Mouse (Mus musculus) right cerebral cortex, adult 2 months (tissue): ENCODE measurements around the gene Abca13.
"Not testable (repeated sequence)": the region's sequence is repeated elsewhere in the genome, so short reads cannot be mapped to it uniquely, and the experiment has no call there.

Source experiments
- DNase-seq, 2 experiments: peaks; one replicate each; pipeline ENCODE4 v3.0.0; 2021 to 2022; ENCODE audit warnings: low spot score in 2 of 2

Abca13 gene

DNA sequence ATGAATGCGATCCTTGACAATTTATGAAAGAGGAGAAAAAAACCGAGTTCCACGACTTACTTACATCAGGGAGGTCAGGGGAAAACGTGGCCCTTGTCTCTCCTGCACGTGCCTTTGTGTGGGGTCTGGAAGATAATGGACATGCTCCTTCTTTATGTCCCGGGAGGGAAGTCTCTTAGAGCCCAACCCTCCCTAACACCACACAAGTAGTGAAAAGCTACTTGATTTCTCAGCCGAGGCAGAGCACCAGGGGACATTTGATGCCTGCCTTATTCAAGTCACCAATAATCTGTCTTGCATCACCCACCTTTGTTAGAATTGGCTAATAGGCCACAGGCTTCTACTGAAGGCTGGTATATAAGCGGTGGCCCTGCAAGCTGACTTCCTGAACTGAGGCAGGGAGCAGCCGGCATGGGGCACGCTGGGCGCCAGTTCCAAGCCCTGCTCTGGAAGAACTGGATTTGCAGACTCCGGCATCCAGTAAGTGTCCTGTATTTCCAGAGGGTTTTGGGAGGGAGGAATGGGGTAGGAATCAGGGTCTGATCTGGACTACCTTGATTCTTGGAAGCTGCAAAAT is at the start of gene Abca13:
Gene Abca13, plus strand, starts transcription at position 388 of the 577 bp plus-strand sequence.
- DNase-seq, result no peak

DNA sequence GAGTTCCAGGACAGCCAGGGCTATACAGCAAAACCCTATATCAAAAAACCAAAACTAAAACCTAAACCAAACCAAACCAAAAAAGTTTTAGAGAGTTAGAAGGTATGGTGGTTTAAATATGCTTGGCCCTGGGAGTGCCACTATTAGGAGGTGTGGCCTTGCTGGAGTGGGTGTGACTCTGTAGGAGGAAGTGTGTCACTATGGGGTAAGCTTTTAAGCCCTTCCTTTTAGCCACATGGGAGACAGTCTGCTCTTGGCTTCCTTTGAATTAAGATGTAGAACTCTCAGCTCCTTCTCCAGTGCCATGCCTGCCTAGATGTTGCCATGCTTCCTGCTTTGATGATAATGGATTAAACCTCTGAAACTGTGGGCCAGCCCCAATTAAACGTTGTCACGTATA is 46.6 kb upstream of the Abca13 start:
- no peak for DNase-seq

DNA sequence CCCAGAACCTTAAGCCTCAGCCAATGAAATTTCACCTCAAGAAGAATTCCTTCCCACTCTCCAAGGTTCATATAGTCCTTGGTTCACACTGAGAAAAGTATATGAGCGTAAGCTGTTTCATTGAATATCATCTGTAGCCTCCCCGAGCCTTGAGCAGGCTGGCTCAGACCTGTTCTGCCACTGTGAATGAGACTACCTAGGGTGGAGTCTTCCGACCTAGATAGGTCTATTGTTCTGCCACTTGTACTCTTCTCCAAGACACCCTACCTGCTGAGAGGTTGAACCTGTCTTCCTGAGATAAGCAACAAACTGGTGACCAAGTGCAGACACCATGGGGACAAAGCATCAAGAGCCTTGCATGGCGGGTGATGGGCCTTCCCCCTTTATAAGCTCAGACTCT is 45.6 kb upstream of the Abca13 start:
- DNase-seq, result no peak

DNA sequence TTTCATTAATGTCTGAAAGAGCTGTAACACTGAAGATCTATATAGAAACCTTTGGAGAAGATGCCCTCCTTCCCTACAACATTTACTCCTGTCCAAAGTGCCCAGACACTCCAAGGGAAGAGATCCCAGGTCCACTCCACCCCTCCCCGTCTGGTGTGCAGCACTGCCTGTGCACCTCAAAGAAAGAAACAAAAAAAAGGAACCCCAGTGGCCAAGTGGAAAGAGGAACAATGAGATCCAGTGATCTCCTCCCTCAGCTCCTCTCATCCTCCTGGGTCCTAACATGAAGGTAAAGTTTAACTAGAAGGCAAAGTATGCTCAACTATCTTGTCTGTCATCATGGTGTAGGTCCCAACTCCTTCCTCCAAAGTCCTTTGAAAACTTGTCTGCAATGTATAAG is 45.1 kb upstream of the Abca13 start:
- no peak for DNase-seq

DNA sequence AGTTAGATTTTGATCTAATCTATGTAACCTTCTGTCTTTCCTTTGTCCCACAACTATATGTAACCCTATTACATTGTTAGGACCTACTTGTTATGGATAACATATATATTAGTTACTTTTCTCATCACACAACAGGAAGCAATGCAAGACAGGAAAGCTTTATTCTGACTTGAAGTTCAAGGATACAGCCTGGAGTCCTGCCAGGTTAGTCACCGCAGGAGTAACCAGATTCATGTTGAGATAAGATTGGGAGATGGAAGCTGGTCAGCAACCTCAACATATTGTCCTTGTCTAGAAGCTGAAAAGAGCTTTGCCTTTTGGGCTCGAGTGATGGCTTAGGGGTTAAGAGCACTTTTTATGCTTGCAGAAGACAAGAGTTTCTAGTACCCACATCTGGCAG is 43.5 kb upstream of the Abca13 start:
- DNase-seq, result no peak

DNA sequence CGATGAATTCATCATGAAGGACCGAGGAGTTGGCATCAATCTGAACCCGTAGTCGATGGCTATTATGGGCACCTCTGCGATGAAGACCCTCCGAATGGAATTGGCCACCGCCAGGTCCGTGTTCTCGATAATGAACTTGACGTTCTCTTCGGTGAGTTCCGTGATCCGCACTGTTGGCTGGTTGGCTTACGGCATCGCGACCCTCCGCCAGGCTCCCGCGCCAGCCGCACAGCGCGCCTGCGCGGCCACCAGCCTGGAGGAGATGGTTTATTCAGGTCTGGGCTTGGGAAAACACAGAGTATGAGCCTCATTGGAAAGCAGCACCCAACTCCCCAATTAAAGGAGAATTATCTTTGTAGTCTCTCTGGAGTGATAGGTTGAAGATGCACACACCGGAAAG is 41.3 kb upstream of the Abca13 start:
- not testable (repeated sequence) for DNase-seq

DNA sequence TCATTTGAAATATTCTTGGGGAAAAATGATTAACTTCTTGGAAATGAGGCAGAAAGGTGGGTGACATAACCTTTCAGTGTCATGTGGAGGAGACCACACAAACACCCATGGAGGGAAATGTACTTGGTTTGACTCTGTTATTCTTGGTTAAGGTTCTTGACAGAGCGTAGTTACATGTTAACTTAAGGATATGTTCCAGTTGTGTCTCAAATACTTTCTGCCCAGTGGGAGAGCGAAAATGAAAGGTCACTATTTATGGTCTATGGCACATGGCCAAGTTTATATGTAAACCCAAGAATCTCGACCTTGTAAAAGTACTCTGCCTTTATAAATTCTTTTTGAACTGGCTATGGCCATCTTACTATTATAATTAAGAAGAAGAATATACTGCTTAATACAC is 31.8 kb upstream of the Abca13 start:
- no peak for DNase-seq

DNA sequence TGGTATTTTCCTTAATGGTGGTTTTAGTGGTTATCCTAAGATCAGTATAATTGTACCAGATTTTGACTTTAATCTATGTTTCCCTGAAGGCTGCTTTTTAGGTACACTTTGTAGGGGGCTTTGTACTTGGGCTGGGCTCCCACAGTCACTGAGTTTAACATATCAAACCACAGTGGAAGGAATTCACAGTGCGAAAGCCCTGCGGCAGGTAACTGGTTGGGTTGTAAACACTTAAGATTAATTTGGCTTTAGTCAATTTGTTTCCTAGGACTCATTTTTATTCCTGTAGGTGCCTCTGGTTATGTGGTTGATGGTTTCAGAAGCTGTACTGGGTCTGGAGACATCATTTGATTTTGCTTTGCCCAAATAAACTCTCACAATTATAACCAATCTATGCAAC is 24.4 kb upstream of the Abca13 start:
- no peak for DNase-seq

DNA sequence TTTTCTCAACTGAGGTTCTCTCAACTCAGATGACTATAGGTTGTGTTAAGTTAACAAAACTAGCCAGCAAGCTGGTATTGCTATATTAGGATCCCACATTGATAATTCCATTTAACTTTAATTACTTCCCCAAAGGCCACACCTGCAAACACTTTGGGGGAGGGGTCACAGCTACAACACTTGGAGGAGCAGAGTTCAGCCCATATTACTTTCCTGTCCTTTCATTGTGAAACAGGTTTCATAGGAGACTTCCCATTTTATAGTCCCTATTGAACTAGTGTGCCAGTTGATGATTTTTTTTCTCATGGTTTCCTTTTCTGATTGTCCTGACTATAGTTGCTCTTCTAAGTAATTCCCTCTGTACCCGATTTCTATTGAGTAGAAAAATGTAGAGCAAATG is 10.3 kb upstream of the Abca13 start:
- no peak for DNase-seq

DNA sequence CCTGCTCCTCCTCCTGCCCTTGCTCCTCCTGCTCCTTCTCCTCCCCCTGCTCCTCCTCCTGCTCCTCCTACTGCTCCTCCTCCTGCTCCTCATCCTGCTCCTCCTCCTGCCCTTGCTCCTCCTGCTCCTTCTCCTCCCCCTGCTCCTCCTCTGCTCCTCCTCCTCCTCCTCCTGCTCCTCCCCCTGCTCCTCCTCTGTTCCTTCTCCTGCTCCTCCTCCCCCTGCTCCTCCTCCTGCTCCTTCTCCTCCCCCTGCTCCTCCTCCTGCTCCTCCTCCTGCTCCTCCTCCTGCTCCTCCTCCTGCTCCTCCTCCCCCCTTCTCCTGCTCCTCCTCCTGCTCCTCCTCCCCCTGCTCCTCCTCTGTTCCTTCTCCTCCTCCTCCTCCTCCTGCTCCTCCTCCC is 2.3 kb upstream of the Abca13 start:
- not testable (repeated sequence) for DNase-seq

DNA sequence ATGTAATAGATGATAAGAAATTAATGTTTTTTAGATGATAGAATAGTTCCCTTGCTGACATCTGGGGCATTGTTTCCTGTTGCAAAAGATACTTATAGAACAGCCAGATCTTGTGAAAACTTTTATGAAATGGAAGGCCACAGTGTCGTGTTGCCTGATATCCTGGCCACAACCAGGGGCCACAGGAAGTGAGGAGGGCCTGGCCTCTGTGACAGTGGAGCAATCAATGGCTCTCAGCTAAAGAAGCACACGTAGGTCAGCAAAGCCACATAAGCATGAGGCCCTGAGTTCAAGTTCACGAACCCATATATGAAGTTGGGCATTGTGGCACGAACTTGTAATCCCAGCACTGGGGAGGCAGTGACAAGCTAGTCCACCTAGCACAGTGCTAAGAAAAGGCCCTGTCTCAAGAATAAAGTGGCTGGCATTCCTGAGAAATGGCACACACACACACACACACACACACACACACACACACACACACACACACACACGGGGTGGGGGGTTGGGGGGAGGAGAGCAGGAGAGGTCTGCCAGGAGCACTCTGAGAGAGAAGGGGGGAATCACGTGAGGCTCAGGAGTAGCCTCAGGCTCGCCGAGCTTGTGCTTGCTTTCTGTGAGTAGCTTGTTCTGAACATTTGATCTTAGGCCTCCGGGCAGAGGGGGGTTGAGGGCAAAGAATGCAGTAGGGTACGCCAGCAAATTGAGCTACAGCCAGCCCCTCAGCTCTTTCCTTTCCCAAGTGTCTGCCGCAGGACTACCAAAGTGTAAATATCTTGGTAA is 779 bp upstream of the Abca13 start:
- no peak for DNase-seq

DNA sequence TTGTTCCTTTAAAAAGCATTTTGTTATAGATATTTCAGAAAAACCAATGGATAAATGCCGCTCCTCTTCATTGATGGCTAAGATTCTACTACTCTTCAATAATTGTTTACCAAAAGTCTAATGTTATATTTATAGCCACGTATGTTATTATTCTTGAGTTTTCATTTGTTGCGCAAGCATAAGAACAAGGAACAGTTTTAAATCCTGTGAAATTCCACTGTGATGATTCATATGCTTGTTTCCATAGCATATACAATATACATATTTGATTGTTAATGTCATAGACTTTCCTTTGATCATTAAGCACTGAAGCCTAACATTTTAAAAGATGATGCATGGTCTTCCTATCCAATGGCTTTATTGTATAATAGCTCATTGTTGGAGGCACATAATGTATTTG is 3.1 kb downstream of the Abca13 start:
- no peak for DNase-seq

DNA sequence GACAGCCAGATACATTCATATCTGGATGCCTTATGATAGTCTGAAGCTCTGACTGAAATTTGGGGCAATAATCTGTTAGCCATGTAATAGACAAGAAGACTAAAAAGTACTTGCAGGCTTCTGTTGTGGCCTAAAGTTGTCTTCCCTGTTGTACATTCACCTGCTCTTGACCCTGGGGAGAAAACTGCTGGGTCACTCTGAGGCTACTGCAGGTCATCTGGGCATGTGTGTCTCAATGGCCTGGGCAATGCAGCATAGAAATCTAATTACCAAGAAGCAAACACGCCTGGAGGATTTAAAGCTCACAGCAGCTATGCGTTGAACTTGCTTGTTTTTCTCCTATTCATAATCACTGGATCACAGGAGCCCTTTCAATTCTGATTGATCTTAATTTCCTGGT is 8.1 kb downstream of the Abca13 start:
- DNase-seq, result no peak

DNA sequence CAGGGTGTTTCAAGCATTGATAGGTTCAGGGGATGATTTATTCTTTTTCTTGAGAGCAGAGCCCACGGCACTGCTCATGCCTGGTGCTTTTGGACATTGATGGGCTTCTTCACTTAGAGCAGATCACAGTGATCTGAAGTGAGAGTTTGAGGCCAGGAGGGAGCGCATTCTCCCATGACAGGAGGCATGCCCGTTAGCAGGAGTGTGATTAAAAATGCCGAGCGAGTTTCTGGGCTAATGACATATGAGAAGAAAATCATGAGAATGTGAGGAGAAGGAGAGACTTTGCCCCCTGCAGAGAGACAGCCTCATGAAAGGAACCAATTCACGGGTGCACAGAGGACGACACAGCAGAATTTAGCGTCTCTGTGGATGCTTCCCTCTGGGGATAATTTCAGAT is 19.0 kb downstream of the Abca13 start:
- no peak for DNase-seq

DNA sequence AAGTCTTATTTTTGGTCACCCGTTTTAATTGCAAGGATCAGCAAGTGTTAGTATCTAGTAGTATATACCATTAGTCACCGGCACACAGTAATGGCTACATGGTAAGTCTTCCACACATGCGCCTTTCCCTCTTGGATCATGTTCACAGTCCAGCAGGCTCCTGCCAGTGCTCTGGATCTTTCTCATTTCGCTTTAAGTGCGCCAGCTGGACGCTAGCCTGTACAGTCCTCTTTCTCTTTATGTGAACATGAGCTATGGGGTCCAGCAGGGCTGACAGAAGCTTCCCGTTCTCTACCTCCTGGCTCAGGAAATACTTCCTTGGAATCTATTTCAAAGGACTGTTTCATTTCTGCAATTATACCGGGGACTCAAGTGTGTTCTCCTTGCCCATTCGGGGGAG is 21.8 kb downstream of the Abca13 start:
- DNase-seq, result no peak

DNA sequence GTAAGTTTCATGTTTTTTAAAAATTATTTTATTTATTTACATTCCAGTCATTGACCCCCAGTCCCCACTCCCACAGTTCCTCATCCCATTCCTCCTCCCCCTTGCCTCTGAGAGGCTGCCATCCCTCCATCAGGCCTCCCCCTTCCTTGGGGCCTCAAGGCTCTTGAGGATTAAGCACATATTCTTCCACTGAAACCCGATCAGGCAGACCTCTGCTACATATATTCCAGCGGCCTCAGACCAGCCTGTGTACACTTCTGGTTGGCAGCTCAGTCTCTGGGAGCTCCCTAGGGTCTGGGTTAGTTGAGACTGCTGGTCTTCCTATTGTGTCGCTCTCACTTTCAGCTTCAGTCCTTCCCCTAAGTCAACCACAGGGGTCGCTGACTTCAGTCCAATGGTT is 24.5 kb downstream of the Abca13 start:
- no peak for DNase-seq

DNA sequence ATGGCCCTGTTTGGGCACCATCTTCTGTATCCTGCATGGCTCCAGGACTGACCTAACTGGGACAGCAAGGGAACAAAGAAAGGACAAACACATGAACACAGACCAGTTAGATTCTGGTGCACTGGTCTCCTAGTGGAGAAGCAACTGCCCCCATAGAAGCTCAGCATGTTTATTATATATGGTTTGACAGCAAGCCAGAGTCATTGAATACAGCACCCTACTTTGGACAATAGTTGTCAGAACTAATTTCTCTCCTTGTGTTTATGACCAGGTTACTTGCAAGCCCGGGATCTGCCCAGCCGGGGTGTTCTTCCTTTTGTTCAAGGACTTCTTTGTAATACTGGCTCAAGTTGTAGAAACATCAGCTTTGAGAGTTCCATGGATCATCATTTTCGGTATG is 28.8 kb downstream of the Abca13 start:
- DNase-seq, result no peak

DNA sequence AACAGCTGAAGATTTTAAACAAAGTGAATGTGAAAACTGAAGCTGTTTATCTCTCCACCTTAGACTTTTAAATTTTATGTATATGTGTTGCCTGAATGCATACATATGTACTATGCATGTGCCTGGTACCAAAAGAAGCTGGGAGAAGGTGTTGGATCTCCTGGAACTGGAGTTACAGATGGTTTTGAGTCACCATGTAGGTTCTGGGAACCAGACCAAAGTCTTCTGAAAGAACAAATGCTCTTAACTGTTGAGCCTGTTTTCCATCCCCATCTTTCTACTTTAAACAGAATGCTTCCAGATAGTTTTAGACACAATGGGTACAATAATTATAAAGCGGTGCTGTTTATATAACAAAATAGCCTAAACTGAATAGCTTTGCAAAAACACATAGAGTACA is 29.9 kb downstream of the Abca13 start:
- DNase-seq, result peak in 1 of 2 experiments; percentile 17

DNA sequence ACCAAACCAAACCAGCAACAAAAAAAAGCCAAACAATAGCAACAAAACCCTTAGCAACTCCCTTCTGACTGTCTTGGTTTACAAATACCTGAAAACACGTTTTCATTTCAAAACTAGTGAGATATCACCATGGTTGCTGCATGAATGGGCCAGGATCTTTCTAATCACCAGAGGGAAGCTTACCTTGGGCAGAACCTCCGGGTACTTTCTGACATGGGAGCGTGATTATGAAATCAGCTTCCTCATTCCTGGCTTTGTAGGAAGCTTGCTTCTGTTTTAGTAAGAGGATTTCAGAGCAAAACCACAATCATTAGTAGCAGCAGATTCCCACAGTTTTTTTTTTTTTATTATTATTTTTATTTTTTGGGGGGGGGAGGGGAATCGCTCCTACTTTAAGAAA is 34.7 kb downstream of the Abca13 start:
- DNase-seq, result no peak

DNA sequence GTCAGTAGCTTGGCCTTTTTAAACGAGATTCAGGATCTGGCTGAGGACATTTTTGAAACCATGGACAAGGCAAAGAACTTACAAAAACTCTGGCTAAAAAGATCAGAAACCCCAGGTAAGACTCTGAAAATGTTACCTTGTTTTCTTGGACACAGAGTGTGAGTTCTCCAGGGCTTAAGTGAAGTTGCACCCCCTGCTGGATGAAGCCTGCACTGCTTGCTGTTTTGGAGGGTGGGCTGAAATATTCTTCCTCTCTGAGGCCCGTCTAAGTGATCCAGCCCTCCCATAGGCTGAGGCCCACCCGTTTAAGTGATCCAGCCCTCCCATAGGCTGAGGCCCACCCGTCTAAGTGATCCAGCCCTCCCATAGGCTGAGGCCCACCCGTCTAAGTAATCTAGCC is 57.9 kb downstream of the Abca13 start:
- not testable (repeated sequence) for DNase-seq

DNA sequence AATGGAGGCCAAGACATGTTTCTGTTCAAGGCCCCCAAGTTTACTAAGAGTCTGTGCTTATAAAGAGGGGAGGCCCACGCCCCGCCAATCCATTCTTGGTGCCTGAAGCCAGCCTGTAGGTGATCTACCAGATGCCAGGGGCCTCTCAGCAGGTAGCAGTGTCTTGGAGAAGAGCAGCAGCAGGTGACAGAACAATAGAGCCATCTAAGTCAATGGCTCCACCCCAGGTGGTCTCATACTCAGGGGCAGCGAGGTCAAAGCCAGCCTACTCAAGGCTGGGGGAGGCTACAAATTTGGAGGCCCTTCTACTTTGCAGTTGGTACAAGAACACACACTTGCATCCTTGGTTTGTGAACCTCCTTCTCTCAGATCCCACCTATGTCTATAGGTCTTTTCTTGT is 71.3 kb downstream of the Abca13 start:
- DNase-seq, result not testable (repeated sequence)

DNA sequence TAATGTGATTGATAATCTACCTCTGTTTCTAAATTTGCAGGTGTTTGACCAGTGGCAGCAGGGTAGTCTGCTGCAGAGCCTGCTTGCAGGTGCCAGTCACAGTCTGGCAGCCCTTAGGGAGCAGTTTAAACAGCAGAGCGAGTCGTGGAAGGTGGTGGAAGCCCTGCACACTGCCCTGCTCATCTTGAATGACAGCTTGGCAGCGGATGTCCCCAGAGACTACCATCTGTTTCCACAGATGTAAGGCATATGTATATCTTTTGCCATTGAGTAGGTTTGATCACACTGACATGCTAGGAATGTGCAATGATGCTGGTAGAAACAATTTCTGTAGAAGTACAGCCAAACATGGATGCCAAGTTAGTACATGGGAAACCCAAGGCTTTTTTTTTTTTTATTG is 77.3 kb downstream of the Abca13 start:
- peak in 1 of 2 experiments; percentile 6 for DNase-seq

DNA sequence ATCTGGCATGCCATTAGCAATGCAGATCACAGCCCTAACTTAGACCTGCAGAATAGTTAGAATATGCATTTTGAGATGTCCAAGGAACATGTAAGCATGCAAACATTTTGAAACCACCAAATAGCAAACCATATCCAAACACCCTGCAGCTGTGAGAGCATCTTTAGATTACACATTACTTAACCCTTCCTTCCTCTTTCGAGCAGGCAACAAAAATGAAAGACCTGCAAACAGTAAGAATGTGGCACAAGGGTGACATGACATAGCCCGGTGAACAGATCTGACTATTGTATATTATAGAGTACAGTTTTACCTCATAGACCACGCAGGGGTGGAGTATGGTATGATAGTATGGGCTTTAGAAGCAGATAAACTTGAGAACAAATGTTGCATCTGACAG is 93.5 kb downstream of the Abca13 start:
- DNase-seq, result no peak

DNA sequence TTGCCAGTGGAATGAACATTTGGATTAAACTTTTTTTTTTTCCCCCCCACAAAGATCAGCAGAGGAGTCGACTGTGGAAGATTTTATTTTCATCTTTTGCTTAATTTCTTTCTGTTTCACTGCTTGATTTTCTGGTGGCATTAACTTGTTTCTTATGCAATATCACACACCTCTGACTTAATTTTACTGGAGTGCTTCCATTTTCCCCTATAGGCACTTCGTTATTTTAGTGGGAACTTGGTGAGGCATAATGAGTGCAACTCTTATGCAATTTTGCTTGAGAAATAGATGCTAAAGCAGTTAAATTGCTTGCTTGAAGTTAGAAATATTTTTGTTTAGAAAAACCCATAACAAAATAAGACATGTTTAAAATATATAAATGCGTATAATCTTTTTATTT is 94.0 kb downstream of the Abca13 start:
- no peak for DNase-seq
